Mouse (Mus musculus): ENCODE measurements around the gene Zfp949. TPM values are rescaled to one million over a fixed set of nuclear protein-coding genes. Genes with fewer than 3 reads are reported as not detected.

Gene Zfp949
- polyA plus RNA-seq, 1 experiment from 2014 or later, result 18.5 TPM

Other genes starting within 250 kb of the Zfp949 start
- gene Nt5e, start 220.8 kb upstream of the Zfp949 start, polyA plus RNA-seq (2015; fragmentation: Nextera tagmentation; extraction: Ambion mirVana), result 0.68 and 0.75 TPM in 2 replicates
- 26.2 and 27.7 TPM in 2 replicates for gene Snx14, start 109.1 kb upstream of the Zfp949 start, polyA plus RNA-seq (2015; fragmentation: Nextera tagmentation; extraction: Ambion mirVana)
- 0.57 and 0.69 TPM in 2 replicates for gene Gm20537, start 91.4 kb upstream of the Zfp949 start, polyA plus RNA-seq (2015; fragmentation: Nextera tagmentation; extraction: Ambion mirVana)
- gene Syncrip, start 65.4 kb upstream of the Zfp949 start, polyA plus RNA-seq (2015; fragmentation: Nextera tagmentation; extraction: Ambion mirVana), result 120 and 123 TPM in 2 replicates
- gene Trim43a, start 32.9 kb downstream of the Zfp949 start, polyA plus RNA-seq (2015; fragmentation: Nextera tagmentation; extraction: Ambion mirVana), result 0.20 and 0.27 TPM in 2 replicates
- 31.4 and 34.9 TPM in 2 replicates for gene Mthfsl, start 172.3 kb downstream of the Zfp949 start, polyA plus RNA-seq (2015; fragmentation: Nextera tagmentation; extraction: Ambion mirVana)
- not detected in 2 replicates for gene Bcl2a1d, start 183.9 kb downstream of the Zfp949 start, polyA plus RNA-seq (2015; fragmentation: Nextera tagmentation; extraction: Ambion mirVana)

Data from forebrain, embryonic 15.5 days (tissue).